Mouse (Mus musculus) stomach, postnatal 0 days (tissue): ENCODE measurements around the gene Rrm2.

Experiments
- CTCF ChIP-seq: IDR thresholded peaks from 2 replicates; pipeline ENCODE4 v1.5.1; 2016; ENCODE audit warnings: antibody characterized with exemption, low read depth, mild to moderate bottlenecking, moderate library complexity
- EP300 ChIP-seq: optimal IDR thresholded peaks from 2 replicates; pipeline ENCODE3; 2016; ENCODE audit warnings: antibody characterized with exemption

DNA sequence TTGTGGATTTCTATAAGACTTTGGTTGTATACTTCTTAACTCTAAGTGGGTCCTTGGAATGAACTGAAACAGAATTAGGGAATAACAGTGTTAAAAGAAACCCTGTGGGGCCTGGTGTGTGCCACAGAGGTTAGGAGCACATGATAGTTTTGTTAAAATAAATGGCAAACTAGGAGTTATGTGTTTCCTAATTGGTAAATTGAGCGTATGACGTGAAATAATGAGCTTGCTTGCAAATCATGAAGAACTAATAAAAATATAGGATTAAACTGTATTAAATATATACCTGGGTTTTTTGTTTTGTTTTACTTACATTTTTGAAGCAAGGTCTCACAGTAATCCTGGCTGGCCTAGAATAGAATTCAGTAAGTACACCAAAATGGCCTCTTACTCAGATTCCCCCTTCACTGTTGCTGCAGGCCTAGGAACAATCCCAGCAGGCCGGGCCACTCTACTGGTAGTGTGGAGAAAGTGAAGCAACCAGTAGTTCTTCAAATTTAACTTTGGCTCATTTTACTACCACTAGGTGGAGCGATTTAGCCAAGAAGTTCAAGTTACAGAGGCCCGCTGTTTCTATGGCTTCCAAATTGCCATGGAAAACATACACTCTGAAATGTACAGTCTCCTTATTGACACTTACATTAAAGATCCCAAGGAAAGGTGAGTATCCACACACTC, 1.9 kb downstream of the Rrm2 start:
- TF ChIP-seq CTCF (peak; percentile 85), EP300 (no peak)
